Mouse (Mus musculus) neural tube, embryonic 12.5 days (tissue): ENCODE measurements around the gene Tsg101. TPM values are rescaled to one million over a fixed set of nuclear protein-coding genes. Genes with fewer than 3 reads are reported as not detected.

Experiments used
- ATAC-seq: fragments of 200-750 bp; cut with Nextera tagmentation; 2 replicates; pipeline ENCODE4 v1.8.0; 2017; ENCODE audit warnings: low read depth, mild to moderate bottlenecking, moderate TSS enrichment, moderate library complexity; ENCODE audit not compliant: low FRiP score
- H3K27ac ChIP-seq: fragments of 300-500 bp; sonication (generic); 2 replicates; pipeline ENCODE4 v1.5.1; 2016
- H3K27me3 ChIP-seq: fragments of 300-500 bp; sonication (generic); replicated peaks from 2 replicates; pipeline ENCODE4 v1.6.1; 2016; ENCODE audit warnings: mild to moderate bottlenecking
- H3K36me3 ChIP-seq: fragments of 300-500 bp; sonication (generic); 2 replicates; pipeline ENCODE4 v1.6.1; 2016; ENCODE audit warnings: mild to moderate bottlenecking
- H3K4me1 ChIP-seq: fragments of 300-500 bp; sonication (generic); 2 replicates; pipeline ENCODE4 v1.6.1; 2016
- H3K4me2 ChIP-seq: fragments of 300-500 bp; sonication (generic); replicated peaks from 2 replicates; pipeline ENCODE4 v1.6.1; 2016; ENCODE audit warnings: mild to moderate bottlenecking
- H3K4me3 ChIP-seq: fragments of 300-500 bp; sonication (generic); 2 replicates; pipeline ENCODE4 v1.5.1; 2016
- H3K9ac ChIP-seq: fragments of 300-500 bp; sonication (generic); 2 replicates; pipeline ENCODE4 v1.6.1; 2016; ENCODE audit warnings: mild to moderate bottlenecking
- H3K9me3 ChIP-seq: fragments of 300-500 bp; sonication (generic); 2 replicates; pipeline ENCODE4 v1.6.1; 2016; ENCODE audit warnings: mild to moderate bottlenecking
- WGBS: fragments of 180-500 bp; shearing (Covaris S2); methylation state at CpG from one replicate; pipeline ENCODE4 v1.1.7; 2016; 5-methylcytosine and 5-hydroxymethylcytosine counted together
- polyA plus RNA-seq: library from polyadenylated mRNA; unstranded; fragments of >200 nt; fragmentation: Nextera tagmentation; extraction: Ambion mirVana; gene quantifications from 2 replicates; pipeline ENCODE4 v1.2.1, GENCODE M21; 2016

Tsg101 gene
- 338 and 348 TPM in 2 replicates for polyA plus RNA-seq

- Histone ChIP-seq H3K4me2 (peak within 1 kb of the TSS; percentile 69), H3K27ac (peak within 1 kb of the TSS; percentile 89), H3K36me3 (peaks cover 9% of the 10 kb centered on the region; the same call in 1 of the 2 replicates), H3K4me1 (peaks cover 17% of the 10 kb centered on the region), H3K9me3 (no peaks in the 10 kb centered on the region), H3K27me3 (no peaks in the 10 kb centered on the region), H3K4me3 (peak within 1 kb of the TSS; percentile 87), H3K9ac (peak within 1 kb of the TSS; percentile 94)
- ATAC-seq: peak; percentile 95
- WGBS: under 1% methylated on average over 75 of the region's 75 CpGs
Measured at GRCm38 (mm10) chr7:46919551-46920176, at the start of gene Tsg101. Gene Tsg101, minus strand, starts transcription at chr7:46919969.

GRCm38 (mm10) chr7:46964070-46964469, 44.3 kb upstream of the Tsg101 start:
- no peak overlapping the region for H3K27ac ChIP-seq
- H3K4me2 ChIP-seq: no peak overlapping the region
- H3K9ac ChIP-seq: no peak overlapping the region
- H3K27me3 ChIP-seq: no peaks in the 10 kb centered on the region; the same call in 1 of the 2 replicates
- no peak for ATAC-seq
- H3K4me1 ChIP-seq: peaks cover 6% of the 10 kb centered on the region
- H3K9me3 ChIP-seq: no peaks in the 10 kb centered on the region
- no peak overlapping the region for H3K4me3 ChIP-seq
- H3K36me3 ChIP-seq: no peaks in the 10 kb centered on the region
- 87% methylated on average over 7 of the region's 7 CpGs for WGBS

- no peak overlapping the region for H3K27ac ChIP-seq
Measured at GRCm38 (mm10) chr7:46962806-46963618, 43.2 kb upstream of the Tsg101 start.

GRCm38 (mm10) chr7:46962132-46962531, 42.4 kb upstream of the Tsg101 start:
- Histone ChIP-seq H3K9ac (no peak overlapping the region), H3K4me1 (peaks cover 13% of the 10 kb centered on the region), H3K27ac (no peak overlapping the region), H3K9me3 (no peaks in the 10 kb centered on the region), H3K27me3 (no peaks in the 10 kb centered on the region; the same call in 1 of the 2 replicates), H3K4me2 (no peak overlapping the region), H3K36me3 (no peaks in the 10 kb centered on the region), H3K4me3 (no peak overlapping the region)
- no peak for ATAC-seq

More at GRCm38 (mm10) chr7:46962806-46963618, 43.2 kb upstream of the Tsg101 start:
- ATAC-seq: peak; percentile 84
- H3K4me3 ChIP-seq: no peak overlapping the region
- peak overlapping the region; percentile 22 for H3K4me2 ChIP-seq
- no peak overlapping the region for H3K9ac ChIP-seq
- peaks cover 6% of the 10 kb centered on the region for H3K4me1 ChIP-seq
- H3K27me3 ChIP-seq: no peaks in the 10 kb centered on the region; the same call in 1 of the 2 replicates
- no peaks in the 10 kb centered on the region for H3K9me3 ChIP-seq
- no peaks in the 10 kb centered on the region for H3K36me3 ChIP-seq
- 0% methylated on average over 9 of the region's 9 CpGs for WGBS

- no peak for ATAC-seq
- Histone ChIP-seq H3K4me3 (no peak overlapping the region), H3K27me3 (no peaks in the 10 kb centered on the region; the same call in 1 of the 2 replicates), H3K9ac (no peak overlapping the region), H3K27ac (no peak overlapping the region), H3K4me1 (peaks cover 13% of the 10 kb centered on the region), H3K4me2 (no peak overlapping the region), H3K36me3 (no peaks in the 10 kb centered on the region), H3K9me3 (no peaks in the 10 kb centered on the region)
- 72% methylated on average over 3 of the region's 3 CpGs for WGBS
Measured at GRCm38 (mm10) chr7:46960991-46961390, 41.2 kb upstream of the Tsg101 start.

GRCm38 (mm10) chr7:46958853-46959252, 39.1 kb upstream of the Tsg101 start:
- Histone ChIP-seq H3K4me2 (peak overlapping the region; percentile 77), H3K4me3 (peak overlapping the region; percentile 60), H3K9me3 (no peaks in the 10 kb centered on the region), H3K27ac (no peak overlapping the region), H3K4me1 (peaks cover 13% of the 10 kb centered on the region), H3K36me3 (peaks cover 7% of the 10 kb centered on the region), H3K27me3 (no peaks in the 10 kb centered on the region; the same call in 1 of the 2 replicates), H3K9ac (peak overlapping the region; percentile 62)
- no peak for ATAC-seq
- WGBS: 17% methylated on average over 9 of the region's 9 CpGs

- peak within 1 kb of the TSS; percentile 77 for H3K4me2 ChIP-seq
- H3K27me3 ChIP-seq: no peaks in the 10 kb centered on the region; the same call in 1 of the 2 replicates
- H3K4me3 ChIP-seq: peak within 1 kb of the TSS; percentile 60
- H3K27ac ChIP-seq: no peak within 1 kb of the TSS
- H3K36me3 ChIP-seq: peaks cover 12% of the 10 kb centered on the region
- ATAC-seq: peak; percentile 93
- peak within 1 kb of the TSS; percentile 62 for H3K9ac ChIP-seq
- H3K9me3 ChIP-seq: no peaks in the 10 kb centered on the region
- 2% methylated on average over 51 of the region's 51 CpGs for WGBS
- H3K4me1 ChIP-seq: peaks cover 10% of the 10 kb centered on the region
Measured at GRCm38 (mm10) chr7:46957831-46958691, 38.3 kb upstream of the Tsg101 start, which contains the start of gene Uevld. Gene Uevld, minus strand, starts transcription at chr7:46958527.

- Histone ChIP-seq H3K9ac (no peak overlapping the region), H3K9me3 (no peaks in the 10 kb centered on the region), H3K4me2 (no peak overlapping the region), H3K27ac (no peak overlapping the region), H3K27me3 (no peaks in the 10 kb centered on the region), H3K36me3 (peaks cover 48% of the 10 kb centered on the region), H3K4me3 (no peak overlapping the region), H3K4me1 (no peaks in the 10 kb centered on the region)
- ATAC-seq: no peak
- WGBS: 68% methylated on average over 4 of the region's 4 CpGs
Measured at GRCm38 (mm10) chr7:46935847-46936246, 16.1 kb upstream of the Tsg101 start.

GRCm38 (mm10) chr7:46934788-46935187, 15.0 kb upstream of the Tsg101 start:
- H3K9ac ChIP-seq: no peak overlapping the region
- H3K27me3 ChIP-seq: no peaks in the 10 kb centered on the region
- WGBS: 85% methylated on average over 8 of the region's 8 CpGs
- H3K4me2 ChIP-seq: no peak overlapping the region
- H3K9me3 ChIP-seq: no peaks in the 10 kb centered on the region
- no peaks in the 10 kb centered on the region for H3K4me1 ChIP-seq
- peaks cover 47% of the 10 kb centered on the region for H3K36me3 ChIP-seq
- H3K27ac ChIP-seq: no peak overlapping the region
- no peak overlapping the region for H3K4me3 ChIP-seq
- ATAC-seq: no peak

- Histone ChIP-seq H3K4me1 (no peaks in the 10 kb centered on the region), H3K27ac (no peak overlapping the region), H3K4me2 (no peak overlapping the region), H3K9me3 (no peaks in the 10 kb centered on the region), H3K36me3 (peaks cover 31% of the 10 kb centered on the region), H3K27me3 (no peaks in the 10 kb centered on the region), H3K9ac (no peak overlapping the region), H3K4me3 (no peak overlapping the region)
- no peak for ATAC-seq
- WGBS: 96% methylated on average over 3 of the region's 3 CpGs
Measured at GRCm38 (mm10) chr7:46931370-46931769, 11.6 kb upstream of the Tsg101 start.

GRCm38 (mm10) chr7:46928291-46928690, 8.5 kb upstream of the Tsg101 start:
- Histone ChIP-seq H3K27me3 (no peaks in the 10 kb centered on the region), H3K9me3 (no peaks in the 10 kb centered on the region), H3K27ac (no peak overlapping the region), H3K4me1 (no peaks in the 10 kb centered on the region), H3K9ac (no peak overlapping the region), H3K4me3 (no peak overlapping the region), H3K4me2 (no peak overlapping the region), H3K36me3 (peaks cover 21% of the 10 kb centered on the region)
- 94% methylated on average over 5 of the region's 5 CpGs for WGBS
- no peak for ATAC-seq
